Mouse (Mus musculus) lung, postnatal 0 days (tissue): ENCODE results near the gene Tsks. TPM values are rescaled to one million over a fixed set of nuclear protein-coding genes. Genes with fewer than 3 reads are reported as not detected.

Experiments
- ATAC-seq: fragments of 200-750 bp; cut with Nextera tagmentation; 2 replicates; pipeline ENCODE4 v1.8.0; 2017; ENCODE audit warnings: moderate library complexity
- DNase-seq: peaks from one replicate; pipeline ENCODE4 v3.0.0-alpha.2; 2016; ENCODE audit warnings: low spot score
- H3K27ac ChIP-seq: fragments of 300-500 bp; sonication (generic); 2 replicates; pipeline ENCODE4 v1.5.1; 2014; ENCODE audit warnings: antibody characterized with exemption, mild to moderate bottlenecking, low read length, mixed read lengths
- H3K27me3 ChIP-seq: fragments of 300-500 bp; sonication (generic); replicated peaks from 2 replicates; pipeline ENCODE4 v1.6.1; 2014; ENCODE audit warnings: low read length, mixed read lengths; ENCODE audit not compliant: insufficient read depth
- H3K36me3 ChIP-seq: fragments of 300-500 bp; sonication (generic); 2 replicates; pipeline ENCODE4 v1.6.1; 2014; ENCODE audit warnings: low read length, mixed read lengths; ENCODE audit not compliant: insufficient read depth
- H3K4me1 ChIP-seq: fragments of 300-500 bp; sonication (generic); 2 replicates; pipeline ENCODE4 v1.6.1; 2014; ENCODE audit warnings: antibody characterized with exemption, low read depth, low read length, mixed read lengths; ENCODE audit not compliant: insufficient read depth
- H3K4me2 ChIP-seq: fragments of 300-500 bp; sonication (generic); replicated peaks from 2 replicates; pipeline ENCODE4 v1.6.1; 2014; ENCODE audit warnings: low read depth, mild to moderate bottlenecking, low read length, moderate library complexity, mixed read lengths
- H3K4me3 ChIP-seq: fragments of 300-500 bp; sonication (generic); 2 replicates; pipeline ENCODE4 v1.5.1; 2014; ENCODE audit warnings: low read depth, low read length
- H3K9ac ChIP-seq: fragments of 300-500 bp; sonication (generic); replicated peaks from 2 replicates; pipeline ENCODE4 v1.6.1; 2014; ENCODE audit warnings: low read depth, mild to moderate bottlenecking
- H3K9me3 ChIP-seq: fragments of 300-500 bp; sonication (generic); 2 replicates; pipeline ENCODE4 v1.6.1; 2016; ENCODE audit warnings: low read length, mixed read lengths
- CTCF ChIP-seq: IDR thresholded peaks from 2 replicates; pipeline ENCODE4 v1.5.1; 2016; ENCODE audit warnings: antibody characterized with exemption, mild to moderate bottlenecking
- EP300 ChIP-seq: IDR thresholded peaks from 2 replicates; pipeline ENCODE4 v1.6.1; 2016; ENCODE audit warnings: antibody characterized with exemption, mild to moderate bottlenecking, control low read depth
- WGBS: fragments of 180-500 bp; shearing (Covaris S2); extraction: QIAGEN DNeasy Blood & Tissue Kit; methylation state at CpG from one replicate; pipeline ENCODE4 v1.1.7; 2014; 5-methylcytosine and 5-hydroxymethylcytosine counted together
- polyA plus RNA-seq: library from polyadenylated mRNA; unstranded; fragments of >200 nt; fragmentation: Nextera tagmentation; extraction: Ambion mirVana; gene quantifications from 2 replicates; pipeline ENCODE4 v1.2.1, GENCODE M21; 2015

The Tsks gene
- polyA plus RNA-seq, 1 experiment from 2014 or later: 0.44 TPM

DNA sequence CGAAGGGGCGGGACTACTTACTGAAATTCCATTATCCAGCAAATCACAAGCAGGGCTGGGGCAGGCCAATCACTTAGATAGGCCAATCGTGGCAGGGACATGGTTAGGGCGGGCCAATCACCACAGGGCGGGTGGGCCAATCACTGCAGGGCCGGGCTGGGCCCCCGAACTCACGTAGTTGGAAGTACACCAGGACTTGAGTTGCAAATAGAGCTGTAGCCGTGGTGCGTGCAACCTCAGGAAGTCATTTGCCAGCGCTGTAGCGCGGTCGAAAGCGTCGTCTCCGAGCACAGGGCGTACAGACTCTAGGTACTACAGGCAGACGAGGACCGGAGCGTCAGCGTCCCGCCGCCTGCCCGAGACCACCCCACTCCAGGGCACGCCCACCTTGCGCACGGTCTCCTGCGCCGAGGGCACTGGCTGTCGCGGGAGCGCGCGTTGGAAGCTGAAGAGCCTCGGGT lies 27.3 kb downstream of the Tsks start:
- H3K27ac ChIP-seq: 0 out of 2 replicates have a peak overlapping the region, but pooled peaks have one; percentile 21
- no peaks in the 10 kb centered on the region for H3K27me3 ChIP-seq
- DNase-seq: peak; percentile 95
- no peaks in the 10 kb centered on the region for H3K4me1 ChIP-seq
- no peaks in the 10 kb centered on the region for H3K36me3 ChIP-seq
- peak overlapping the region; percentile 41; the same call in 1 of the 2 replicates for H3K9ac ChIP-seq
- no peaks in the 10 kb centered on the region for H3K9me3 ChIP-seq
- TF ChIP-seq CTCF: no peak
- TF ChIP-seq EP300: no peak
- ATAC-seq: peak; percentile 98
- H3K4me3 ChIP-seq: peak overlapping the region; percentile 48
- H3K4me2 ChIP-seq: peak overlapping the region; percentile 89
- 1% methylated on average over 36 of the region's 36 CpGs for WGBS

DNA sequence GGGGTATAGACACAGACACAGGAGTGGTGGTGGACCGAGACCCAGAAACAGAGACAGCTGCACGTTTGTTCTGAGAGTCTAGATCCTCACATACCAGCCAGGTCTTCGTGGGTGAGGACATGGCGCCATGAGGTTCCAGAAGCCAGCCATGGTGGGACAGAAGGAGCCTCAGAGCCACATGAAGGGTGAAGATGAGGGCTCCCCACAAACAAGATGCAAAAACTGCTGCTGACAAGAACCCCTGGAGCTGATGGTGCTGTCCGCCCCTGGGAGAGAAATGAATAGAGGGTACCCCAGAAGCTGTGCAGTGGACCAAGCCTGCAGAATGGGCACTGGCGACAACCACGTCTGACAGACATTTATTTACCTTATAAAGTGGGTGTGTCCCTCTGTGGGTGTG lies 28.1 kb downstream of the Tsks start:
- no peak overlapping the region for H3K9ac ChIP-seq
- no peaks in the 10 kb centered on the region for H3K9me3 ChIP-seq
- H3K4me3 ChIP-seq: no peak overlapping the region
- TF ChIP-seq EP300: no peak
- TF ChIP-seq CTCF: no peak
- H3K4me2 ChIP-seq: no peak overlapping the region
- no peaks in the 10 kb centered on the region for H3K4me1 ChIP-seq
- H3K27me3 ChIP-seq: no peaks in the 10 kb centered on the region
- DNase-seq: no peak
- H3K36me3 ChIP-seq: no peaks in the 10 kb centered on the region
- WGBS: 54% methylated on average over 7 of the region's 7 CpGs
- no peak for ATAC-seq
- no peak overlapping the region for H3K27ac ChIP-seq

DNA sequence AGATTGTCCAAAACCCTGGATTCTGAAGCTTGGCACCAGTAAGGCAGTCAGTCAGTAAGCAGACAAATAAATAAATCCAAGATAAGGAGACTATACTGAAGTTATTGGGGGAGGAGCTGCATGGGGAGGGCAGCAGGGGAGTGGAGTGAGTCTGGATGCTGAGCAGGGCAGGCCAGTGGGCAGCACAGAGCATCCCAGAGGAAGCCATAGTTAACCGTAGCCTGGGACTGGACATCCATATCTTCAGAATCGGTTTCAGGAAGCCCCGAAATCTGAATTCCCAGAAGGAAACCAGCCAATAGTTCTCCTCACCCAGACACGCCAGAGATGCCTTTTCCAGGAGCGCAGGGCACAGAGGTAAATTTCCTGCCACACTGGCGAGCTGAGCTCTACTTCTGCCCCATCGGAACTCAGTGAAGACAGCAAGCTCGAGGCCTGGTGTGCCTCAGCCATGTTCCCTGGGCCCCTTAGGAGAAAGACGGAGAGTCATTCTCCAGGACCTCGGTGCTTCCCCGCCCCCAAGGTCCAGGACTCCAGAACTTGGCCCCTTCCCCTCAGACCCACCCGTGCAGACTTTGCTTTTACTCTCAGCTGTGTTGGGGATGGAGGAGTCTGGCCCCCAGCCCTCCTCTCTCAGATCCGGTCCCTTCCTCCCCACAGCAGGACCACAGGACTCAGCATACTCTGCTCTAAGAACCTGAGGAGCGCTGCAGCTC lies 30.6 kb downstream of the Tsks start:
- Histone ChIP-seq H3K4me1 (no peaks in the 10 kb centered on the region), H3K27ac (no peak overlapping the region), H3K4me3 (no peak overlapping the region), H3K4me2 (peak overlapping the region; percentile 57; the same call in 1 of the 2 replicates), H3K9me3 (no peaks in the 10 kb centered on the region), H3K36me3 (peaks cover 4% of the 10 kb centered on the region), H3K27me3 (no peaks in the 10 kb centered on the region), H3K9ac (no peak overlapping the region)
- DNase-seq: no peak
- TF ChIP-seq CTCF (no peak), EP300 (no peak)
- WGBS: 38% methylated on average over 14 of the region's 14 CpGs
- no peak for ATAC-seq

DNA sequence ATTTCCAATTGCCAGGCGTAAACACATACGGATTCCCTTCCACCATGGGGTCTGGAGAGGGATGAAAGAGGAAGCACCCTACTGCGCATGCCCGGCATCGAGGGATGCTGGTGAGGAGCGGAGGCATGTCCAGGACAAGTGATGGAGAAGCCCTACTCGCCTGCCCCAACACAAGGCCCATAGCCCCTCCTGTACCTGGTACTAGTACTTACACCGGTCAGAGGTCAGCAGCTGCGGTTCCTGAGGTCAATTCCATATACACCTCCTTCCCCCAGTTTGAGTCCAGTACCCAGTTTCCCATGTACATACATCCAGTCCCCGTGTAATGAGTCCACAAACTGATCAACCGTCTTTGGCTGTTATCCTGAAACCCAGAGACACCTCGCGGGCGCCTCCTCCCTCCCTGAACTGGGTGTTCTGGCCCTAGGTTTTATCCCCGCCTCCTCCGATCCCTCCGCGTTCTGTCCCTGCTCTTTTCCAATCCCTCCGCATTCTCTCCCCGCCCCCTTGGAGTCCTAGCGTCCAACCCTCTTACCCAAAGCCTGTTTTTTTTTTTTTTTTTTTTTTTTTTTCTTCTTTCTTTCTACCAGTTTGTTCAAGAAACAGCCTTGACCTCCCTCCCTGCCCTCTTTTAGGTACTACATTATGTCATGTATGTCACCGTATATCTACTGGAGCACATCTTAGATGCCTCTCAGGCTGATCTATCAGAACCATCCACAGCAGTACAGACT lies 31.5 kb downstream of the Tsks start, which contains the start of gene Cpt1c:
Gene Cpt1c, minus strand, starts transcription at position 469 of the 734 bp plus-strand sequence.
- H3K4me2 ChIP-seq: peak within 1 kb of the TSS; percentile 57
- 0 out of 2 replicates have a peak within 1 kb of the TSS, but pooled peaks have one; percentile 26 for H3K27ac ChIP-seq
- 4% methylated on average over 20 of the region's 22 CpGs for WGBS
- H3K4me1 ChIP-seq: no peaks in the 10 kb centered on the region
- no peak within 1 kb of the TSS for H3K9ac ChIP-seq
- H3K4me3 ChIP-seq: peak within 1 kb of the TSS; percentile 30
- TF ChIP-seq EP300 (no peak), CTCF (0 out of 2 replicates have a peak, but pooled peaks have one; percentile 13)
- H3K9me3 ChIP-seq: no peaks in the 10 kb centered on the region
- peaks cover 6% of the 10 kb centered on the region for H3K36me3 ChIP-seq
- DNase-seq (peak; percentile 88), ATAC-seq (peak; percentile 30)
- no peaks in the 10 kb centered on the region for H3K27me3 ChIP-seq

DNA sequence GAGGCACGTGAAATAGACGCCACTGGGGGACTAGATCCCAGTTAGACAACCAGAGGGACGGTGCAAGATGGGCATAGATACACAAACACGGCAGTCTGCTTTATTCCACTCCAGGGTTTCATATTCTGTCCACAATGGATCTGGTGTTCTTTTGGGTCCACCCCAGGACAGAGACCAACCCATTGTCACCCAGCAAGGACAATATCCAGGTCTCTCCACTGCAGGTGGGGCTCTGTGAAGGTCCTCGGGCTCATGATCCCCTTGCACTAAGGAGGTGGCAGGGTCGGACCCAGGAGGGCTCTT lies 32.1 kb downstream of the Tsks start:
- Histone ChIP-seq H3K27me3 (no peaks in the 10 kb centered on the region), H3K36me3 (peaks cover 11% of the 10 kb centered on the region), H3K4me2 (peak overlapping the region; percentile 57; the same call in 1 of the 2 replicates), H3K4me1 (no peaks in the 10 kb centered on the region), H3K4me3 (no peak overlapping the region), H3K27ac (no peak overlapping the region), H3K9ac (no peak overlapping the region), H3K9me3 (no peaks in the 10 kb centered on the region)
- ATAC-seq: no peak
- no peak for TF ChIP-seq CTCF
- no peak for TF ChIP-seq EP300
- 11% methylated on average over 6 of the region's 6 CpGs for WGBS
- DNase-seq: no peak

DNA sequence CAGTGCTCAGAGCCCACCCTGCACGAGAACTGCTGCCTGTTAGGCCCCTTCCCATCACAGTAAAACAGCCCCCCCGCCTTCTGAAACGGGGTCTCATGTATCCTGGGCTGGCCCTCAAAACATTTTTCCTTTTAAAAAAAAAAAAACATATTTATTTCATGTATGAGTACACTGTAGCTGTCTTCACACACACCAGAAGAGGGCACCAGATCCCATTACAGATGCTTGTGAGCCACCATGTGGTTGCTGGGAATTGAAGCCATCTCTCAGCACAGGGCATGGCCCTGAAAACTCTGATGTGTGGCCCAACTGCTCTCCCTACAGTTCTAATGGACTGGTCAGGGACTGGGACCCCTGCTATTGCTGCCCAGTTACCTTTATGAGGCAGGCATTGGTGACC lies 35.3 kb downstream of the Tsks start:
- Histone ChIP-seq H3K36me3 (peaks cover 22% of the 10 kb centered on the region), H3K4me1 (no peaks in the 10 kb centered on the region), H3K9ac (no peak overlapping the region), H3K4me3 (no peak overlapping the region), H3K27ac (no peak overlapping the region), H3K27me3 (no peaks in the 10 kb centered on the region), H3K4me2 (no peak overlapping the region), H3K9me3 (no peaks in the 10 kb centered on the region)
- no peak for TF ChIP-seq CTCF
- TF ChIP-seq EP300: no peak
- DNase-seq: no peak
- ATAC-seq: no peak
- WGBS: 76% methylated on average over 3 of the region's 3 CpGs
